Mouse (Mus musculus) embryonic facial prominence, embryonic 10.5 days (tissue): ENCODE data around the gene Fibp. TPM values are rescaled to one million over a fixed set of nuclear protein-coding genes. Genes with fewer than 3 reads are reported as not detected.

ENCODE experiments used
- DNase-seq: peaks from one replicate; pipeline ENCODE4 v3.0.0-alpha.2; 2017; ENCODE audit warnings: low spot score
- H3K27ac ChIP-seq: fragments of 300-500 bp; sonication (generic); replicated peaks from 2 replicates; pipeline ENCODE4 v1.5.1; 2016; ENCODE audit warnings: mild to moderate bottlenecking
- H3K27me3 ChIP-seq: fragments of 300-500 bp; sonication (generic); replicated peaks from 2 replicates; pipeline ENCODE4 v1.6.1; 2016; ENCODE audit warnings: low read depth, mild to moderate bottlenecking; ENCODE audit not compliant: poor library complexity, severe bottlenecking
- H3K36me3 ChIP-seq: fragments of 300-500 bp; sonication (generic); replicated peaks from 2 replicates; pipeline ENCODE4 v1.6.1; 2016; ENCODE audit warnings: mild to moderate bottlenecking, moderate library complexity
- H3K4me1 ChIP-seq: fragments of 300-500 bp; sonication (generic); 2 replicates; pipeline ENCODE4 v1.6.1; 2016
- H3K4me3 ChIP-seq: fragments of 300-500 bp; sonication (generic); 2 replicates; pipeline ENCODE4 v1.5.1; 2016; ENCODE audit warnings: mild to moderate bottlenecking, moderate library complexity
- H3K9me3 ChIP-seq: fragments of 300-500 bp; sonication (generic); 2 replicates; pipeline ENCODE4 v1.6.1; 2016; ENCODE audit warnings: mild to moderate bottlenecking
- WGBS: fragments of 180-500 bp; shearing (Covaris S2); methylation state at CpG from one replicate; pipeline ENCODE4 v1.1.7; 2016; 5-methylcytosine and 5-hydroxymethylcytosine counted together
- polyA plus RNA-seq: library from polyadenylated mRNA; unstranded; fragments of >200 nt; fragmentation: Nextera tagmentation; extraction: Ambion mirVana; gene quantifications from 2 replicates; pipeline ENCODE4 v1.2.1, GENCODE M21; 2016

Gene Fibp
- polyA plus RNA-seq, 1 experiment from 2014 or later: 109 TPM

DNA sequence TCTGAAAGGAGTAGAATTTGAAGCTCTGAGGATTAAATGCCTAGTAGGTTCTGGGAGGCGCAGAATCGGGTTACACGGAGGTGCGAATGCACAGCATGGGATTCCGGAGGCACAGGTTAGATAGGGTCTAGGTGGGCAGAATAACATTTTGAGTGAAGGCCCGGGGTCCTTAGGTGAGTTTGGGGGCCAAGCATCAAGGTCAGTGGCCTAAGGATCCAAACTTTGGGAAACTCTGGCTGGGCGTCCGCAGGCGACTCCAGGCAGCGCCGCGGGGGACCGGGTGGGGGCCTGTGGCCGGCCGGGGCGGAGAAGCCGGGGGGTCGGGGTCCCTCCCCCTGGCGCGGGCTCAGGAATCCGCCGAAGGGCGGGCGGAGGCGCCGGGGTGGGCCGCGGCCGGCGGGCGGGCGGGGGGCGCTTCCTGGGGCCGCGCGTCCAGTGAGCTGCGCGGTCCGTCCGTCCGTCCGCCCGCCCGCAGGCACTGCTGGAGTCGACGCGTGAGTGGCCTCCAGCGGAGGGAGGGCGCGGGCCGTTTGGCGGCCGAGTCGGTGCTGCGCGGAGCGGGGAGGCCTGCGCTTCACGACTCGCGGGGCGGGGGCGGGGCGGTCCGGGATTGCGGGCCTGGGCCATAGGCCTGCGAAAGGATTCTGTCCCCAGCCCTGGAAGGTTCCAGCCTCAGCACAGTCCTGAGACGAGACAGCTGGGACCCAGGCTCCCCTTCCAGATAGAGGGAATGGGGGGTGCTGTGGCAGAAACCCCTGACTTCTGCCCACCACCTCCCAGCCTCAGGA is 14.1 kb downstream of the Fibp start:
- peak; percentile 69 for DNase-seq
- H3K4me1 ChIP-seq: peaks cover 32% of the 10 kb centered on the region
- no peaks in the 10 kb centered on the region for H3K27me3 ChIP-seq
- peak overlapping the region; percentile 81 for H3K4me3 ChIP-seq
- H3K36me3 ChIP-seq: peaks cover 36% of the 10 kb centered on the region
- WGBS: 1% methylated on average over 68 of the region's 68 CpGs
- H3K9me3 ChIP-seq: no peaks in the 10 kb centered on the region
- H3K27ac ChIP-seq: peak overlapping the region; percentile 95

DNA sequence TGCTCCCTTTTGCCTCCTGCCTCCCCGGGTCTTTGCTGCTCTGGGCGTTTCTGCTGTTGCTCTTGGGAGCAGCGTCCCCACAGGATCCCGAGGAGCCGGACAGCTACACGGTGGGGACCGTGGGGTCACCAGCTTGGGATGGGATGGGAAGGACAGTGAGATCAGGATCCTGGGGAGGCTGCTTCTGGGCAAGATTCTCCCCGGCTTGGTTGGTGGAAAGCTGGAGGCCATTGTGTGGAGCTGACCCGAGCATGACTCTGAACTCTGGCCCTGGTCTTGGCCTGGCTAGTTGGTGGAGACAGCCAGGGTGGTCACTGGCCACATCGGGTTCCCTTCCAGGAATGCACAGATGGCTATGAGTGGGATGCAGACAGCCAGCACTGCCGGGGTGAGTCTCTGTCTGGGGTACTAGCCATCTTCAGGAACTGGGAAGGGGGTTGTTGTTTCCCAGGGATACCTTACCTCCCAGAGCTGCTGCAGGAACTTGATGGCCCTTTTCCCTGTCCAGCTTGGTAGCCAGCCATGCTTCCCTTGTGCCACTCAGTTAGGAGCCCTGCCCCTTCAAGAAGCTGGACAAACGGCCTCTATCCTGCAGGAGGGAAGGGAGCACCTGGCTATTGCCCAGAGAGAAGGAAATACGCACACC is 14.8 kb downstream of the Fibp start:
- Histone ChIP-seq H3K4me3 (peak overlapping the region; percentile 81), H3K36me3 (peaks cover 43% of the 10 kb centered on the region), H3K9me3 (no peaks in the 10 kb centered on the region), H3K27me3 (no peaks in the 10 kb centered on the region), H3K27ac (peak overlapping the region; percentile 95), H3K4me1 (peaks cover 32% of the 10 kb centered on the region)
- WGBS: 23% methylated on average over 13 of the region's 13 CpGs
- no peak for DNase-seq

DNA sequence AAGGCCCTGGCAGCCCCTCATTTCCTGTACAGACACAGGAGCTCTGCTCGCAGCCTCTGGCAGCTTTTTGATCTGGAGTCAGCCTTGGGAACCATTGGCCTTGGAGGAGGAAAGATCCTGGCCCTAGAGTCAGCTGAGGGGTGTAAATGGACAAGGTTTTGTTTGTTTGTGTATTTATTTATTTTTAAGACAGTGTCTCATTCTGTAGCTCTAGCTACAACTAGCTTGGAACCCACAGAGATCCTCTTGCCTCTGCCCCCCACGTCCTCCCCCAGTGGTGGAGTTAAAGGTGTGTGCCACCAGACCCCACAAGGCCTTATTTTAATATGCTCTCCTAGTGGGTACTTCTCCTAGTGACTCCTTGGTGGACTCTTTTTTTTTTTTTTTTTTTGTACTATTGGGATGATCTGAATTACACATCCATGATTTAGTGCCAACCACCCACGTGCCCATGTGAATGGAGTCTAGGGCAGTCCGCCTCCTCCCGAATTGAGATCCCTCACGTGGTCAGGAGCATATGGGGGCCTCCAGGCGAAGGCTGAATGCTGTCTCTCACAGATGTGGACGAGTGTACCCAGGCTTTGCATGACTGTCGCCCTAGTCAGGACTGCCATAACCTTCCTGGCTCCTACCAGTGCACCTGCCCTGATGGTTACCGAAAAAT is 16.7 kb downstream of the Fibp start:
- H3K27me3 ChIP-seq: no peaks in the 10 kb centered on the region
- H3K4me1 ChIP-seq: peaks cover 32% of the 10 kb centered on the region
- H3K4me3 ChIP-seq: no peak overlapping the region; the same call in 1 of the 2 replicates
- WGBS: 89% methylated on average over 10 of the region's 10 CpGs
- DNase-seq: no peak
- H3K9me3 ChIP-seq: no peaks in the 10 kb centered on the region
- H3K36me3 ChIP-seq: peaks cover 62% of the 10 kb centered on the region
- H3K27ac ChIP-seq: no peak overlapping the region

DNA sequence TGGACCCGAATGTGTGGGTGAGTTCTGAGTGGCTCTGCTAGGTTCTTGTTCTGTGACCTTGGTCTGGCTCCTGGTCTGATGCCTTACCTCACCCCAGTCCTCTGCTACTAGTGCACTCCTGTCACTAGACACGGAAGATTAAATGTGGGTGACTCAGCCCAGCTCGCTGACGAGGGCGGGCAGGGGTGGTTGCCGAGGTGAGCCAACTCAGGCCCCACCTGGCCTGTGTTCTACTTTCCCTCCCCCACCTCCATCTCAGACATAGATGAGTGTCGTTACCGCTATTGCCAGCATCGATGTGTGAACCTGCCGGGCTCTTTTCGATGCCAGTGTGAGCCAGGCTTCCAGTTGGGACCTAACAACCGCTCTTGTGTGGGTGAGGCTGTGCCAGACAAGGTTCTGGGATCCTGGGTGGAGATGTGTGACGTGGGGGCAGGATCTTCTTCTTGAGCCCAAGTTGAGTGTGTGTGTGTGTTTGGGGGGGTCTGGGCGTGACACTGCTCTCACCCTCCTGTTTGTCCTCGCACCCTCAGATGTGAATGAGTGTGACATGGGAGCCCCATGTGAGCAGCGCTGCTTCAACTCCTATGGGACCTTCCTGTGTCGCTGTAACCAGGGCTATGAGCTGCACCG is 17.4 kb downstream of the Fibp start:
- Histone ChIP-seq H3K9me3 (no peaks in the 10 kb centered on the region), H3K4me3 (no peak overlapping the region; the same call in 1 of the 2 replicates), H3K27me3 (no peaks in the 10 kb centered on the region), H3K36me3 (peaks cover 69% of the 10 kb centered on the region), H3K27ac (no peak overlapping the region), H3K4me1 (peaks cover 32% of the 10 kb centered on the region)
- WGBS: 92% methylated on average over 18 of the region's 18 CpGs
- DNase-seq: no peak

DNA sequence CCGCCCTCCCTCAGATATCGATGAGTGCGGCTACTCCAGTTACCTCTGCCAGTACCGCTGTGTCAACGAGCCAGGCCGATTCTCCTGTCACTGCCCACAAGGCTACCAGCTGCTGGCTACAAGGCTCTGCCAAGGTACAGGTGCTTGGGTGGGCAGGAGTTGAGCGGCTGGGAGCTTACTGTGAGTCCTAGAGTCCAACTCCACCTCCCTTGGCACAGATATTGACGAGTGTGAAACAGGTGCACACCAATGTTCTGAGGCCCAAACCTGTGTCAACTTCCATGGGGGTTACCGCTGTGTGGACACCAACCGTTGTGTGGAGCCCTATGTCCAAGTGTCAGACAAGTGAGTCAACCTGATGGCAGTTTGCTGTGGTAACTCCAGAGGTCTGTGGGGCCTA is 19.6 kb downstream of the Fibp start:
- Histone ChIP-seq H3K4me3 (no peak overlapping the region), H3K27me3 (no peaks in the 10 kb centered on the region), H3K4me1 (peaks cover 16% of the 10 kb centered on the region), H3K9me3 (no peaks in the 10 kb centered on the region), H3K36me3 (peaks cover 91% of the 10 kb centered on the region), H3K27ac (no peak overlapping the region)
- DNase-seq: no peak
- WGBS: 90% methylated on average over 10 of the region's 10 CpGs

DNA sequence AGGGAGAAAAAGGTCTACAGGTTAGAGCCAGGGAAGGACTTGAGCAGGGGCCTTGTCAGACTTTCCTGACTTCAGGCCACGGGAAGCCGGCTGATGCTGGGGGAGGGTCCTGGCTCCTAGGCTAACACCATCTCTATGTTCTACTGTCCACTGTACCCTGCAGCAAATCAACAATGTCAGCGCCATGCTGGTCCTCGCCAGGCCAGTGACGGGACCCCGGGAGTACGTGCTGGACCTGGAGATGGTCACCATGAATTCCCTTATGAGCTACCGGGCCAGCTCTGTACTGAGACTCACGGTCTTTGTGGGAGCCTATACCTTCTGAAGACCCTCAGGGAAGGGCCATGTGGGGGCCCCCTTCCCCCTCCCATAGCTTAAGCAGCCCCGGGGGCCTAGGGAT is 21.0 kb downstream of the Fibp start:
- no peak for DNase-seq
- Histone ChIP-seq H3K9me3 (no peaks in the 10 kb centered on the region), H3K4me1 (peaks cover 6% of the 10 kb centered on the region), H3K4me3 (no peak overlapping the region), H3K27ac (no peak overlapping the region), H3K36me3 (peaks cover 97% of the 10 kb centered on the region), H3K27me3 (no peaks in the 10 kb centered on the region)
- 89% methylated on average over 10 of the region's 10 CpGs for WGBS

DNA sequence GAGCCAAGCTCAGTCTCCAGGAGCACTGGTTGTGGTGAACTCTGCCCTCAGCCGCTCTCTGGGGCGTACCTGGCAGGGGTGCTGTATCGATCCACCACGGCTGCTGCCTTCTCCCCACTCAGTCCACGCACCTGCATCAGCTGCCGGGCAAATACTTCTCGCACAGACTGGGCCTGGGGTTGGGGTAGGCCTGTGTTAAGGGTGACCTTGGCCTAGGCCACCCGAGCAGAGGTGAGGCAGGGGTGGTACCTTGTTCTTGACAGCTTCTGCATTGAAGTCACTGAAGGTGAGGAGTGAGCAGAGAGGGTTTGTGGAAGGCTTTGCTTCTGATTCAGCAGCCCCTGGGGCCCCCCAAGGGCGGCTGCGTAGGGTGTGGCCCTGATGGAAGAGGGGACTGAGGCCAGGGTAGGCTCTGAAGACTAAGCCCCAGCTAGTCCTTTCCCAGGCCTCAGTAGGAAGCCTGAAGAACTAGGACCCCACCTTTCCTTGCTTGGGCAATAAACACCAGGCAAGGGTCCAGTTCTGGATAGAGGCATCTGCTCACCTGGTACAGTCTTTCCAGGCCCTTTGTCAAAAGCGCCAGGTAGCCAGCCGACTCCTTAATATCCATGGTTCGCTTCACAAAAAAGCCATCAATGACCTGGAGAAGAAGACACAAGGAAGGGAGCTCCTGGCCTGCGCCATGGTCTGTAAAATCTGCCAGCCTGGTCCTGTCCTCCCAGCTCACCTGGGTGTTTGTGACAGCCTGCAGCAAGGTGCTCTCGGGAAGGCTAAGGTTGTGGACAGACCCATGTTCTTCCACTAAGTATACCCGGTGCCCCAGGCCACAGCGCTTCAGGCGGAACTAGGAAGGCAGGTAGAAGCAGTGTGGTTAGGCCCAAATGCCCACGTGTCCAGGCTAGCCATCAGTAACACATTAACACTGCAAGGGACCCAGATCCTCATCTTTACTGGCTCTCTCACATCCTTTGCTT is 23.3 kb downstream of the Fibp start:
- WGBS: 93% methylated on average over 19 of the region's 19 CpGs
- H3K4me1 ChIP-seq: peaks cover 23% of the 10 kb centered on the region
- no peak overlapping the region; the same call in 1 of the 2 replicates for H3K4me3 ChIP-seq
- DNase-seq: no peak
- H3K36me3 ChIP-seq: peaks cover 80% of the 10 kb centered on the region
- H3K27me3 ChIP-seq: no peaks in the 10 kb centered on the region
- H3K9me3 ChIP-seq: no peaks in the 10 kb centered on the region
- no peak overlapping the region for H3K27ac ChIP-seq

DNA sequence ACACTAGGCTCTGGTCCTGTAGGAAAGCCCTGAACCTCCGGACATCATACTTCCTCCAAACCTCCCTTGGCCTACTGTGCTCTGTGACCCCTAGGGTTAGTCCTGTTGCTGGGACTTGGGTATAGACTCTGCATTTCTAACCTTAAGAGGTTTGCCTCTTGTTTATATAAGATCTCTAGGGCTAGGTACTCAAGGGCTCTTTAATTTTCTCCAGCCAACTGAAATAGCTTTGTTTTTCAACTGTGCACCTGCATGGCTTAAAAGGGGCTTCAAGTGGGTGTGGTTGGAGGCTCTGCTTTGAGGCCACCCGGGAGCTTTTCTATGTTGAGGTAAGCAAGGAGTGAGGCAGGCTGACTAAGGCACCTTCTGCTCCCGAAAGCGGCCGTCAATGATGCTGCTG is 24.1 kb downstream of the Fibp start:
- DNase-seq: no peak
- H3K4me1 ChIP-seq: peaks cover 30% of the 10 kb centered on the region
- H3K27ac ChIP-seq: no peak overlapping the region
- no peak overlapping the region for H3K4me3 ChIP-seq
- no peaks in the 10 kb centered on the region for H3K9me3 ChIP-seq
- H3K27me3 ChIP-seq: no peaks in the 10 kb centered on the region
- H3K36me3 ChIP-seq: peaks cover 72% of the 10 kb centered on the region
- 90% methylated on average over 5 of the region's 5 CpGs for WGBS

DNA sequence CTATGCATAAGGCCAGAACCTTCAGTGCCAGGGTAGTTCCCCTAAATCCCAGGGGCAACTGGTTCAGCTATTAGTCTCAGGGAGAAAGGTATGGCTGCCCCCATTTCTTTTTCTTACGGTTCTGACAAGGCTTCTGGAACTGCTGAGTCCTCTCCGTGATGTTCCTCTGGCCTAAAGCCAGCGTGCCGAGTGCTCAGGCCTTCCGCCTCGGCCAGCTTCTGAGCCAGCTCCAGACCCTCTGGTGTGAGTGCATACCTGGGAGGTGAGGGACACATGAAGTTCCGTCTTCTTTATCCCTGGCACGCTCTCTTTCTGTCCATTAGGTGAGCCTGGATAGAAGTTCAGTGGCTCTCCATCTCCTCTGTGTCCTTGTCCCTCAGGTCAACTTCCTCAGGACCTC is 25.0 kb downstream of the Fibp start:
- 94% methylated on average over 8 of the region's 8 CpGs for WGBS
- Histone ChIP-seq H3K4me1 (peaks cover 36% of the 10 kb centered on the region), H3K27me3 (no peaks in the 10 kb centered on the region), H3K27ac (no peak overlapping the region), H3K4me3 (no peak overlapping the region), H3K36me3 (peaks cover 63% of the 10 kb centered on the region), H3K9me3 (no peaks in the 10 kb centered on the region)
- DNase-seq: no peak

DNA sequence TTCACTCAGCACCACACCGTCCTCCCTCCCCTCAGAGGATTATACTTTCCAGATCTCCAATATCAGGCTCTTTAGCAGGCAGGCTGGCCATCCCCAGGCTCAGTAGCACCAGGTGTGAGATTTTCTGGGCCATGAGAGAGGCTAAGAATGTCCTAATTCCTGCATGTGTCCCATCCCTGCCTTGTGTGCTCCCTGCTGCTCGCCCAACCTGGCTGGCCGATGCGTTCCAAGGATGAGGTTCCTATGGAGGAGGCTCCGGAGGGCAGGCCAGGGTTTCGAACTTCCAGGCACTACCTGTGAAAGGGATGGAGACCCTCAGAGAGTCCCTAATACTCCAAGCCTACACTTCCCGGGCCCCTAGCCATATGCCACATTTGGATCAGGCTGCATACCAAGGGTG is 25.4 kb downstream of the Fibp start:
- 0 out of 2 replicates have a peak overlapping the region, but pooled peaks have one; percentile 89 for H3K4me3 ChIP-seq
- H3K4me1 ChIP-seq: peaks cover 36% of the 10 kb centered on the region
- H3K27me3 ChIP-seq: no peaks in the 10 kb centered on the region
- no peaks in the 10 kb centered on the region for H3K9me3 ChIP-seq
- no peak for DNase-seq
- 93% methylated on average over 7 of the region's 7 CpGs for WGBS
- peaks cover 59% of the 10 kb centered on the region for H3K36me3 ChIP-seq
- 0 out of 2 replicates have a peak overlapping the region, but pooled peaks have one; percentile 22 for H3K27ac ChIP-seq

DNA sequence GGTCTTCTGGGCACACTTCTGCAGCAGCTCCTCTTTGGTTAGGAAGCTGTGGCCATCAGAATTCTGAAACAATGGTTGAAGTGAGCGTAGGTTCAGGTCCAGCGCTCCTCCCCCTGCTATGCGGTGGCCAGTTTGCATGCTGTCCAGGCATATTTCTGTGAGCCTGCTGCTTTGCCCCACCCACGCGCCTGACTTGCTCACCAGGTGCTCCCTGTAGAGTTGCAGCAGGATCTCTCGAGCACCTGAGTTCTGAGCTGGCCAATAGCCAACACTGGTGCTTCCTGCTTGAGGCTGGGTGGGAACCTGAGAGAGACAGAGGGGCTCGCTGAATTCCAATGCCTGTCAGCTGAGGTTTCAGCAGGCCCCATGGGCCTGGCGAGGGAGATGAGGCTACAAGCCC is 25.9 kb downstream of the Fibp start:
- Histone ChIP-seq H3K27ac (0 out of 2 replicates have a peak overlapping the region, but pooled peaks have one; percentile 22), H3K4me1 (peaks cover 36% of the 10 kb centered on the region), H3K36me3 (peaks cover 54% of the 10 kb centered on the region), H3K27me3 (no peaks in the 10 kb centered on the region), H3K4me3 (peak overlapping the region; percentile 89; the same call in 1 of the 2 replicates), H3K9me3 (no peaks in the 10 kb centered on the region)
- 95% methylated on average over 8 of the region's 8 CpGs for WGBS
- DNase-seq: no peak
